Mouse (Mus musculus) neural tube, embryonic 13.5 days (tissue): Measurements from ENCODE around the gene Knl1. TPM values are rescaled to one million over a fixed set of nuclear protein-coding genes. Genes with fewer than 3 reads are reported as not detected.

ENCODE experiments used
- ATAC-seq: fragments of 200-750 bp; cut with Nextera tagmentation; 2 replicates; pipeline ENCODE4 v1.8.0; 2017; ENCODE audit warnings: low read depth, mild to moderate bottlenecking, moderate TSS enrichment, moderate library complexity
- H3K27ac ChIP-seq: fragments of 300-500 bp; sonication (generic); replicated peaks from 2 replicates; pipeline ENCODE4 v1.5.1; 2015; ENCODE audit warnings: moderate library complexity, mild to moderate bottlenecking, inconsistent platforms
- H3K27me3 ChIP-seq: fragments of 300-500 bp; sonication (generic); 2 replicates; pipeline ENCODE4 v1.6.1; 2015; ENCODE audit warnings: mild to moderate bottlenecking, inconsistent platforms
- H3K36me3 ChIP-seq: fragments of 300-500 bp; sonication (generic); 2 replicates; pipeline ENCODE4 v1.6.1; 2015; ENCODE audit warnings: mild to moderate bottlenecking, inconsistent platforms
- H3K4me1 ChIP-seq: fragments of 300-500 bp; sonication (generic); replicated peaks from 2 replicates; pipeline ENCODE4 v1.6.1; 2015; ENCODE audit warnings: inconsistent platforms
- H3K4me2 ChIP-seq: fragments of 300-500 bp; sonication (generic); 2 replicates; pipeline ENCODE4 v1.6.1; 2015; ENCODE audit warnings: inconsistent platforms, mild to moderate bottlenecking, moderate library complexity
- H3K4me3 ChIP-seq: fragments of 300-500 bp; sonication (generic); 2 replicates; pipeline ENCODE4 v1.5.1; 2015; ENCODE audit warnings: mild to moderate bottlenecking, inconsistent platforms
- H3K9ac ChIP-seq: fragments of 300-500 bp; sonication (generic); 2 replicates; pipeline ENCODE4 v1.6.1; 2015; ENCODE audit warnings: moderate library complexity, mild to moderate bottlenecking, inconsistent platforms
- H3K9me3 ChIP-seq: fragments of 300-500 bp; sonication (generic); 2 replicates; pipeline ENCODE4 v1.6.1; 2016; ENCODE audit warnings: inconsistent platforms
- WGBS: fragments of 180-500 bp; shearing (Covaris S2); methylation state at CpG from one replicate; pipeline ENCODE4 v1.1.7; 2015; 5-methylcytosine and 5-hydroxymethylcytosine counted together
- polyA plus RNA-seq: library from polyadenylated mRNA; unstranded; fragments of >200 nt; fragmentation: Nextera tagmentation; extraction: Ambion mirVana; gene quantifications from 2 replicates; pipeline ENCODE4 v1.2.1, GENCODE M21; 2015

Knl1 gene
- polyA plus RNA-seq, 1 experiment from 2014 or later = 7.6 TPM

DNA sequence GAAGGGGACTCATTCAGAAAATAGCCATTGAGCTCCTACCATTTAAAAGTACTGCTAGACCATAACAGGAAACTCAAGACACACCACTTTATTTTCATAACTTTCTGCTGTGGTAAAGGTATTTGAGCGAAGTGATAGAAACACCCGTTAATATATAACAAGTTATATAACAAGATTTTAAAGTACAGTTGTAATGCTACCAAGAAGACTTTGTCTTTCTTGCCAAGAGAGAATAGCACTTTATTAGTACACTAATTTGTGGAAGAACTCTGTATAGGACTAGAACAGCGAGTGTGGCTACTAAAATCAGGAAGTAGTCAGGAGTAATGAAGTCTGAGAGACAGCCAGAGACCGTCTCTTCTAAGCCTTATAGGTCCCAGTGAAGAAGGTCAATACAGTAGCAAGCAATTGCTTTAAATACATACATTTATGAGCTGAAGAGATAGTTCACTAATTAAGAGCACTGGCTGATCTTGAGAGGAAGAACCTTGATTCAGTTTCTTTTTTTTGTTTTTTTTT is 3.3 kb downstream of the Knl1 start:
- 93% methylated on average over 4 of the region's 4 CpGs for WGBS
- ATAC-seq = no peak
- H3K4me1 ChIP-seq = peaks cover 11% of the 10 kb centered on the region
- H3K27me3 ChIP-seq = no peaks in the 10 kb centered on the region
- H3K27ac ChIP-seq = no peak overlapping the region
- H3K4me3 ChIP-seq = no peak overlapping the region
- no peak overlapping the region for H3K4me2 ChIP-seq
- no peaks in the 10 kb centered on the region for H3K36me3 ChIP-seq
- no peak overlapping the region for H3K9ac ChIP-seq
- H3K9me3 ChIP-seq = no peaks in the 10 kb centered on the region

GRCm38 (mm10) chr2:119060139-119060538 is 13.2 kb downstream of the Knl1 start:
- Histone ChIP-seq H3K4me2 (no peak overlapping the region), H3K27me3 (no peaks in the 10 kb centered on the region), H3K4me1 (no peaks in the 10 kb centered on the region), H3K27ac (no peak overlapping the region), H3K4me3 (no peak overlapping the region), H3K36me3 (no peaks in the 10 kb centered on the region), H3K9ac (no peak overlapping the region), H3K9me3 (no peaks in the 10 kb centered on the region)
- no peak for ATAC-seq
- 99% methylated on average over 2 of the region's 2 CpGs for WGBS

DNA sequence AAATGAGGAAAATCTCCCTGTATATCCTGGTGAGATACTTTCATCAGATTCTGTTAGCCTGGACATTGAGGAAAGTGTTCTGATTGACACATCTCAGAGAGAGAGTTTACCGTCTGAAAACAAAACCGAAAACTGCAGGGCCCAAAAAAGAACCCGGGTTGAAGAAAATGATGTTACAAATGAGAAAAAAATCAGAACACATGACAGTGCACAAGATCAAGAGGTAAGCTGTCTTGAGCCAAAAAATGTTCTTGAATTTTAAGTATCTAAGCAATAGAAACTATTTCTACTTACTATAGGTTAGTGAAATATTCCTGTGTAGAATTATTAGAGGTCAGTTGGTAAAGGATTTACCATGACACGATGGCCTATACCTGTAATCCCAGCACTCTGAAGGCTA is 25.5 kb downstream of the Knl1 start:
- Histone ChIP-seq H3K4me1 (no peaks in the 10 kb centered on the region), H3K4me2 (no peak overlapping the region), H3K27me3 (no peaks in the 10 kb centered on the region), H3K4me3 (no peak overlapping the region), H3K36me3 (0 out of 2 replicates have a peak, but pooled peaks cover 5% of the 10 kb centered on the region), H3K9me3 (no peaks in the 10 kb centered on the region), H3K27ac (no peak overlapping the region), H3K9ac (no peak overlapping the region)
- ATAC-seq = no peak
- 95% methylated on average over 4 of the region's 4 CpGs for WGBS

DNA sequence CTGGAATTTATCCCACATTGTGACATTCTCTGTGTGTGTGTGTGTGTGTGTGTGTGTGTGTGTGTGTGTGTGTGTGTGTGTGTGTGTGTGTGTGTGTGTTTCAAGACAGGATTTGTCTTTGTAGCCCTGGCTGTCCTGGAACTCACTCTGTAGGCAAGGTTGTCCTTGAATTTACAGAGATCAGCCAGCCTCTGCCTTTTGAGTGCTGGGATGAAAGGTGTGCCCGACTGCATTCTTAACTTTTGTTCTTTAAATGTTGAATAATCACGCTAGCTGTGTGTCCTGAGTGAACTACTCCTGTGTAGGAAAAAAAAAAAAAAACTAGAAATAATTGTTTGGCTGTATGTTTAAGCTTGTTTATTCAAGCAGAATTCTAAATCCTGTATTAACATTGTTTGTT is 39.2 kb downstream of the Knl1 start:
- no peak overlapping the region for H3K9ac ChIP-seq
- 91% methylated on average over 2 of the region's 2 CpGs for WGBS
- H3K27ac ChIP-seq = no peak overlapping the region
- no peak for ATAC-seq
- H3K9me3 ChIP-seq = no peaks in the 10 kb centered on the region
- H3K4me2 ChIP-seq = no peak overlapping the region
- H3K36me3 ChIP-seq = peaks cover 3% of the 10 kb centered on the region; the same call in 1 of the 2 replicates
- H3K27me3 ChIP-seq = no peaks in the 10 kb centered on the region
- no peaks in the 10 kb centered on the region for H3K4me1 ChIP-seq
- H3K4me3 ChIP-seq = no peak overlapping the region

DNA sequence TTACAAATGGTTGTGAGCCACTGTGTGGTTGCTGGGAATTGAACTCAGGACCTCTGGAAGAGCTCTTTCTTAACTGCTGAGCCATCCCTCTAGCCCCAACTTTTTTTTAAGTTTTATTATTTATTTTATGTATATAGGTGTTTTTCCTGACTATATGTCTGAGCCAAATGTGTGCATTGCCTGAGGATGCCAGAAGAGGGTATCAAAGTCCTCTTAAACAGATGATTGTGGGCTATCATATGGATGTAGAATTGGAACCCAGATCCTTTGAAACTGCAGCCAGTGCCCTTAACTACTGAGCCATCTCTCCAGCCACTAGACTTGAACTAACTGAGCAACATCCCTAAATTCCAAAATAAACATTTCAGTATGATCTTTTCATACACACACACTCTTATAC is 54.6 kb downstream of the Knl1 start:
- Histone ChIP-seq H3K9ac (no peak overlapping the region), H3K36me3 (peaks cover 12% of the 10 kb centered on the region; the same call in 1 of the 2 replicates), H3K4me3 (no peak overlapping the region), H3K27me3 (no peaks in the 10 kb centered on the region), H3K27ac (no peak overlapping the region), H3K4me2 (no peak overlapping the region), H3K4me1 (no peaks in the 10 kb centered on the region), H3K9me3 (no peaks in the 10 kb centered on the region)
- ATAC-seq = no peak

GRCm38 (mm10) chr2:119106583-119106982 is 59.7 kb downstream of the Knl1 start:
- ATAC-seq = no peak

GRCm38 (mm10) chr2:119108554-119108953 is 61.6 kb downstream of the Knl1 start:
- Histone ChIP-seq H3K4me2 (no peak overlapping the region), H3K9ac (no peak overlapping the region), H3K27ac (no peak overlapping the region), H3K4me1 (peaks cover 11% of the 10 kb centered on the region), H3K4me3 (no peak overlapping the region), H3K27me3 (no peaks in the 10 kb centered on the region), H3K9me3 (no peaks in the 10 kb centered on the region), H3K36me3 (no peaks in the 10 kb centered on the region)
- 71% methylated on average over 4 of the region's 4 CpGs for WGBS
- ATAC-seq = no peak

More at GRCm38 (mm10) chr2:119106583-119106982, 59.7 kb downstream of the Knl1 start:
- Histone ChIP-seq H3K4me1 (peaks cover under 1% of the 10 kb centered on the region; the same call in 1 of the 2 replicates), H3K27me3 (no peaks in the 10 kb centered on the region), H3K4me3 (no peak overlapping the region), H3K9me3 (no peaks in the 10 kb centered on the region), H3K4me2 (no peak overlapping the region), H3K36me3 (0 out of 2 replicates have a peak, but pooled peaks cover 7% of the 10 kb centered on the region), H3K9ac (no peak overlapping the region), H3K27ac (no peak overlapping the region)
- 85% methylated on average over 5 of the region's 5 CpGs for WGBS

DNA sequence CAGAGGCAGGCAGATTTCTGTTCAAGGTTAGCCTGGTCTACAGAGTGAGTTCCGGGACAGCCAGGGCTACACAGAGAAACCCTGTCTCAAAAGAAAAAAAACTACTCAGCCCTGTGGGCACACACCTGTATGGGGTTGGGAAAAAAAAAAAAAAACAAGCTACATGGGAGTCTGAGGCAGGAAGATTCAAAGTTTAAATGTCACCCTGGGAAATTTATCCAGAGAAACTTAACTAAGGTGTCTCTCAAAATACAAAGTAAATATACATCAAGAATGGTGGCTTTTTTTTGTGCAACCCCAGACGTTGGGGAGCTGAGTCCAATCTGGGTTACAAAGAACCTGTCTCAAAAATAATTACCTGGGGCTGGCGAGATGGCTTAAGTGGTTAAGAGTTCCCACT is 64.1 kb downstream of the Knl1 start:
- no peaks in the 10 kb centered on the region for H3K9me3 ChIP-seq
- H3K27me3 ChIP-seq = no peaks in the 10 kb centered on the region
- H3K9ac ChIP-seq = no peak overlapping the region
- H3K27ac ChIP-seq = no peak overlapping the region
- H3K4me1 ChIP-seq = peaks cover 11% of the 10 kb centered on the region
- no peak overlapping the region for H3K4me2 ChIP-seq
- H3K36me3 ChIP-seq = no peaks in the 10 kb centered on the region
- ATAC-seq = no peak
- 90% methylated on average over 3 of the region's 3 CpGs for WGBS
- no peak overlapping the region for H3K4me3 ChIP-seq

DNA sequence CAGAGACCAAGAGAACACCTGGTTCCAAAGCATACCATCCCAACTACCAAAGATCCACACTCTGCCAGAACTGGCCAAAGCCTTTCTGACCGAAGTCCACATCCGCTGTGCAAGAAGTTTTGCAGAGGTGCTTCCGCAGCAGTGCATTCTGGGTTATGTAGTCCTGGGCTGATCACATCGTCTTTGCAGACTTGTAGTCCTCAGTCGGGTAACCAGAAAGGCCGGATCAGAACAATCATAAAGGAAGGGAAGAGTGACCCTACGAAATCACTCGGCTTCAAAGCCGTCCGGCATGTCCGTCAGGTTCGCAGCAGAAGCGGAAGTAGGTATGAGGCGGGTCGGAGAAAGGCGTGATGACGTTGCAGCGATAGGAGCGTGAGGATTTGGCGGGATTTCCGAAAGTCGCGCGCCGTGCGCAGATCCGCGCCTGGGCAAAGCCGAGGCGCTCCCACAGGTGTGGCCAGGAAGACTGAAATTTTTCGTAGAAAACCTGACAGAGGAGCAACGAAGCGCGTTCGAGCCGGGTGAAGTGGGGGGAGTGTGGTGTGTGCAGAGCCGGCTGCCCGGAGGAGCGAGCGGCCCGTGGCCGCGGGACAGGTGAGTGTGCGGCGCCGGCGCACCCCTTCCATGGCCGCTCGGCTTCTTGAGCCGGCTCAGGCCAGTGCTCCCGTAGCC is 65.7 kb downstream of the Knl1 start, which contains the start of gene Rad51:
Gene Rad51, plus strand, starts transcription at position 356 of the 675 bp plus-strand sequence.
- peak within 1 kb of the TSS; percentile 90 for H3K4me2 ChIP-seq
- peak within 1 kb of the TSS; percentile 41 for H3K9ac ChIP-seq
- H3K4me1 ChIP-seq = peaks cover 11% of the 10 kb centered on the region
- ATAC-seq = peak; percentile 94
- H3K36me3 ChIP-seq = no peaks in the 10 kb centered on the region
- peak within 1 kb of the TSS; percentile 46 for H3K4me3 ChIP-seq
- H3K27ac ChIP-seq = peak within 1 kb of the TSS; percentile 59
- H3K27me3 ChIP-seq = no peaks in the 10 kb centered on the region
- H3K9me3 ChIP-seq = no peaks in the 10 kb centered on the region
- under 1% methylated on average over 51 of the region's 51 CpGs for WGBS

- ATAC-seq = no peak
- WGBS = 15% methylated on average over 20 of the region's 20 CpGs
- Histone ChIP-seq H3K36me3 (no peaks in the 10 kb centered on the region), H3K9me3 (no peaks in the 10 kb centered on the region), H3K27ac (no peak overlapping the region), H3K4me3 (peak overlapping the region; percentile 46), H3K4me1 (peaks cover 11% of the 10 kb centered on the region), H3K9ac (peak overlapping the region; percentile 41), H3K27me3 (no peaks in the 10 kb centered on the region), H3K4me2 (peak overlapping the region; percentile 90)
These were observed 66.4 kb downstream of the Knl1 start for GRCm38 (mm10) chr2:119113121-119113925.

DNA sequence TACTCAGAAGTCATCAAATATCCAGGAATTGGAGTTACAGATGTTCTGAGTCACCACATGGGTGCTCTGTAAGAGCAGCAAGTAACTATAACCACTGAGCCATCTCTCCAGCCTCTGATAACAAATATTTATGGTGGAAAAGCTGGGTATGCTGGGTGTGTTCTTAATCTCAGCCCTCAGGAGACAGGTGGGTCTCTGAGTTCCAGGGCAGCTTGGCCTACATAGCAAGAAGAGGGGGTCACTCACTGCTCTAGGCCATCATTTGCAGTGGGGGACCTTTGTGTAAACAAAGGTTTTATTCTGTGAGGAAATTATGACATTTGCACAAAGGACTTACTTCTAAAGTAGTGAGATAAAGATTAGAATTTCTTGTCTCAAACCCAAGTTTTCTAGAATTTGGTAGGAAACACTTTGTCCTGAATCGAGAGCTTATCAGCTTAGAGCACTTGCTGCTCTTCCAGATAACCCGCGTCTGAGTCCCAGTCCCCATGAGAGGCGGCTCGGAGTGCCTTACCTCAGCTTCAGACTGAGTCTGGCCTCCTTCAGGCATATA is 89.5 kb downstream of the Knl1 start:
- ATAC-seq = no peak
- no peak overlapping the region for H3K27ac ChIP-seq
- 88% methylated on average over 5 of the region's 5 CpGs for WGBS
- H3K9ac ChIP-seq = no peak overlapping the region
- no peaks in the 10 kb centered on the region for H3K9me3 ChIP-seq
- H3K4me3 ChIP-seq = no peak overlapping the region
- H3K36me3 ChIP-seq = peaks cover 67% of the 10 kb centered on the region
- no peak overlapping the region for H3K4me2 ChIP-seq
- no peaks in the 10 kb centered on the region for H3K4me1 ChIP-seq
- no peaks in the 10 kb centered on the region for H3K27me3 ChIP-seq

- 94% methylated on average over 2 of the region's 2 CpGs for WGBS
- ATAC-seq = no peak
- Histone ChIP-seq H3K4me3 (no peak overlapping the region), H3K4me1 (no peaks in the 10 kb centered on the region), H3K36me3 (peaks cover 95% of the 10 kb centered on the region), H3K27me3 (no peaks in the 10 kb centered on the region), H3K4me2 (no peak overlapping the region), H3K9ac (no peak overlapping the region), H3K27ac (no peak overlapping the region), H3K9me3 (no peaks in the 10 kb centered on the region)
These were observed 98.3 kb downstream of the Knl1 start for GRCm38 (mm10) chr2:119145199-119145598.
